Mouse (Mus musculus) liver, adult 2 months (tissue): ENCODE results near the gene Tnfsf12. TPM values are rescaled to one million over a fixed set of nuclear protein-coding genes. Genes with fewer than 3 reads are reported as not detected.
A peak's percentile ranks its signal among the peaks of the same experiment; 100 is the strongest.
"Not testable (repeated sequence)": the region's sequence is repeated elsewhere in the genome, so short reads cannot be mapped to it uniquely, and the experiment has no call there.

Experiments used
- DNase-seq: peaks from one replicate; pipeline ENCODE4 v3.0.0-alpha.2; 2011; ENCODE audit warnings: low read depth, low spot score; ENCODE audit errors: extremely low read depth
- H3K27ac ChIP-seq: fragments of 200-500 bp; replicated peaks from 2 replicates; pipeline ENCODE4 v1.5.1; 2012; ENCODE audit warnings: low read depth, mild to moderate bottlenecking, control low read depth, inconsistent platforms, low read length; ENCODE audit not compliant: insufficient read depth
- H3K27me3 ChIP-seq: fragments of 200-500 bp; 2 replicates; pipeline ENCODE4 v1.6.1; 2012; ENCODE audit warnings: mild to moderate bottlenecking, moderate library complexity, low read length, inconsistent platforms; ENCODE audit not compliant: control insufficient read depth, insufficient read depth
- H3K36me3 ChIP-seq: fragments of 200-500 bp; 2 replicates; pipeline ENCODE4 v1.6.1; 2012; ENCODE audit warnings: low read length, inconsistent platforms; ENCODE audit not compliant: control insufficient read depth, insufficient read depth
- H3K4me1 ChIP-seq: fragments of 200-500 bp; 2 replicates; pipeline ENCODE4 v1.6.1; 2011; ENCODE audit warnings: low read length; ENCODE audit not compliant: control insufficient read depth, insufficient read depth
- H3K4me3 ChIP-seq: fragments of 200-500 bp; 2 replicates; pipeline ENCODE4 v1.5.1; 2011; ENCODE audit warnings: low read depth, mild to moderate bottlenecking, control low read depth, low read length, moderate library complexity; ENCODE audit not compliant: insufficient read depth
- H3K79me2 ChIP-seq: fragments of 200-500 bp; 2 replicates; pipeline ENCODE4 v1.6.1; 2012; ENCODE audit warnings: inconsistent platforms, mild to moderate bottlenecking, low read length, moderate library complexity; ENCODE audit not compliant: control insufficient read depth, insufficient read depth
- H3K9ac ChIP-seq: fragments of 200-500 bp; 2 replicates; pipeline ENCODE4 v1.6.1; 2012; ENCODE audit warnings: low read depth, mild to moderate bottlenecking, control low read depth, inconsistent platforms, low read length
- CTCF ChIP-seq: fragments of 200-500 bp; IDR thresholded peaks from 2 replicates; pipeline ENCODE4 v1.5.1; 2011; ENCODE audit warnings: low read depth, low read length, control low read depth
- POLR2A ChIP-seq: fragments of 200-500 bp; IDR thresholded peaks from 2 replicates; pipeline ENCODE4 v1.6.1; 2011; ENCODE audit warnings: low read length, control low read depth; ENCODE audit not compliant: insufficient read depth; ENCODE audit errors: extremely low read depth
- WGBS: fragments of 180-500 bp; shearing (Covaris S2); methylation state at CpG from one replicate; pipeline ENCODE4 v1.1.7; 2018; 5-methylcytosine and 5-hydroxymethylcytosine counted together
- polyA plus RNA-seq: library from polyadenylated mRNA; depleted of rRNA; stranded (reverse); fragments of >200 nt; gene quantifications from 2 replicates; pipeline ENCODE4 v1.2.3, GENCODE M21; 2012
- total RNA-seq: library from RNA; depleted of rRNA; stranded (reverse); fragments of >200 nt; gene quantifications from 2 replicates; pipeline ENCODE4 v1.2.3, GENCODE M21; 2014

Gene Tnfsf12
- total and polyA plus RNA-seq, 2 experiments = 2.6 to 18.0 TPM

GRCm38 (mm10) chr11:69707873-69708381 is 12.3 kb upstream of the Tnfsf12 start:
- TF ChIP-seq POLR2A (no peak), CTCF (no peak)
- H3K79me2 ChIP-seq = no peaks in the 10 kb centered on the region
- H3K27ac ChIP-seq = no peak overlapping the region
- H3K4me3 ChIP-seq = no peak overlapping the region
- WGBS = 96% methylated on average over 4 of the region's 4 CpGs
- H3K4me1 ChIP-seq = no peaks in the 10 kb centered on the region
- DNase-seq = no peak
- no peaks in the 10 kb centered on the region for H3K27me3 ChIP-seq
- H3K9ac ChIP-seq = no peak overlapping the region
- no peaks in the 10 kb centered on the region for H3K36me3 ChIP-seq

GRCm38 (mm10) chr11:69707480-69707847 is 11.8 kb upstream of the Tnfsf12 start:
- H3K27ac ChIP-seq = no peak overlapping the region
- H3K9ac ChIP-seq = no peak overlapping the region
- no peak for DNase-seq
- no peaks in the 10 kb centered on the region for H3K36me3 ChIP-seq
- H3K4me1 ChIP-seq = no peaks in the 10 kb centered on the region
- 90% methylated on average over 4 of the region's 4 CpGs for WGBS
- H3K4me3 ChIP-seq = no peak overlapping the region
- no peaks in the 10 kb centered on the region for H3K27me3 ChIP-seq
- H3K79me2 ChIP-seq = no peaks in the 10 kb centered on the region
- TF ChIP-seq CTCF = no peak
- no peak for TF ChIP-seq POLR2A

- peak; percentile 94 for DNase-seq
- H3K36me3 ChIP-seq = no peaks in the 10 kb centered on the region
- no peak for TF ChIP-seq CTCF
- no peak for TF ChIP-seq POLR2A
Observed at GRCm38 (mm10) chr11:69706775-69707479, 11.3 kb upstream of the Tnfsf12 start.

GRCm38 (mm10) chr11:69704613-69705010 is 9.0 kb upstream of the Tnfsf12 start:
- no peak for TF ChIP-seq POLR2A
- TF ChIP-seq CTCF = no peak
- no peaks in the 10 kb centered on the region for H3K79me2 ChIP-seq
- no peak overlapping the region for H3K9ac ChIP-seq
- H3K4me1 ChIP-seq = no peaks in the 10 kb centered on the region
- no peak overlapping the region for H3K27ac ChIP-seq
- H3K4me3 ChIP-seq = no peak overlapping the region
- H3K27me3 ChIP-seq = no peaks in the 10 kb centered on the region
- H3K36me3 ChIP-seq = no peaks in the 10 kb centered on the region
- WGBS = 55% methylated on average over 2 of the region's 2 CpGs
- DNase-seq = no peak

More at GRCm38 (mm10) chr11:69706775-69707479, 11.3 kb upstream of the Tnfsf12 start:
- WGBS = 41% methylated on average over 6 of the region's 6 CpGs
- Histone ChIP-seq H3K4me3 (no peak overlapping the region), H3K9ac (no peak overlapping the region), H3K27ac (no peak overlapping the region), H3K4me1 (no peaks in the 10 kb centered on the region), H3K79me2 (no peaks in the 10 kb centered on the region), H3K27me3 (no peaks in the 10 kb centered on the region)

- TF ChIP-seq CTCF (no peak), POLR2A (no peak)
- H3K4me1 ChIP-seq = no peaks in the 10 kb centered on the region
- no peak overlapping the region for H3K4me3 ChIP-seq
- WGBS = 73% methylated on average over 8 of the region's 8 CpGs
- H3K79me2 ChIP-seq = no peaks in the 10 kb centered on the region
- no peaks in the 10 kb centered on the region for H3K27me3 ChIP-seq
- no peak overlapping the region for H3K9ac ChIP-seq
- DNase-seq = no peak
- no peaks in the 10 kb centered on the region for H3K36me3 ChIP-seq
- no peak overlapping the region for H3K27ac ChIP-seq
Observed at GRCm38 (mm10) chr11:69703814-69704612, 8.4 kb upstream of the Tnfsf12 start.

GRCm38 (mm10) chr11:69703381-69703780 is 7.7 kb upstream of the Tnfsf12 start:
- not testable (repeated sequence) for DNase-seq, H3K27ac ChIP-seq, H3K27me3 ChIP-seq, H3K36me3 ChIP-seq, H3K4me3 ChIP-seq, H3K9ac ChIP-seq, H3K79me2 ChIP-seq, H3K4me1 ChIP-seq
- WGBS = 84% methylated on average over 3 of the region's 3 CpGs

GRCm38 (mm10) chr11:69702886-69703285 is 7.2 kb upstream of the Tnfsf12 start:
- 95% methylated on average over 10 of the region's 10 CpGs for WGBS
- H3K4me3 ChIP-seq, H3K27me3 ChIP-seq, H3K79me2 ChIP-seq, H3K36me3 ChIP-seq, H3K27ac ChIP-seq, H3K4me1 ChIP-seq, DNase-seq, H3K9ac ChIP-seq: not testable (repeated sequence)
